Mouse (Mus musculus) erythroblast, embryonic 14.5 days (primary cell): ENCODE results near the gene Rsph6a.

Experiments used
- GATA1 ChIP-seq: IDR thresholded peaks from 2 replicates; pipeline ENCODE4 v1.6.1; 2012; ENCODE audit warnings: low read length, inconsistent platforms, mixed read lengths
- TAL1 ChIP-seq: IDR thresholded peaks from 3 replicates; pipeline ENCODE4 v1.6.1; 2012; ENCODE audit warnings: low read length, inconsistent platforms, mixed read lengths

GRCm38 (mm10) chr7:19093537-19094385, 39.3 kb downstream of the Rsph6a start:
- TF ChIP-seq GATA1 (no peak), TAL1 (no peak)
